Mouse (Mus musculus): ENCODE measurements around the gene Gm36210. TPM values are rescaled to one million over a fixed set of nuclear protein-coding genes. Genes with fewer than 3 reads are reported as not detected.

Gene Gm36210
- polyA plus RNA-seq, 1 experiment: not detected

DNA sequence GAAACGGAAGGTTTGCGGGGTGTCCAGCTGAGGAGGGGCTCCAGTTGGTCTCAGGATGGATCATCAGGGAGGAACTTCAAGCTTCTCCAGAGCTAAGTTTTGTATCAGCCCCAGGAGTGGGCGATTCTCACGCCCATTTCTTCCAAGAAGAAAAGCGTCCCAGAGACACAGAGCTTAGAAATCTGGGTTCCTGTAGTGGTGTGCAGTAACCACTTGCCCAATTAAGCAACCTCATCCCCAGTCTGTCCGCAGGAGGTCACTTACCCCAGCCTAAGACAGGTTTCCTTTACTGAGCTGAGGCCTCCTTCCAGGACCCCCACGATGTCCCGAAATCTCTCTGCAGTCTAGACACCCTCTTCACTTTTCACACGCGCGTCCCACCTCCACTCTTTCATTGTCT, 29.1 kb downstream of the Gm36210 start:
- H3K27me3 ChIP-seq (ENCODE audit: control insufficient read depth, insufficient read depth, insufficient read length): no peaks in the 10 kb centered on the region
- H3K4me2 ChIP-seq (ENCODE audit: low read depth): peak overlapping the region; percentile 81
- H3K4me3 ChIP-seq: peak overlapping the region; percentile 20
- no peak for TF ChIP-seq MYOD1 (IDR thresholded peaks at IDR 0.05; ENCODE audit: control insufficient read depth in 1 of 3, insufficient read length in 2 of 3, low read depth in 2 of 3)
- no peaks in the 10 kb centered on the region for H3K79me2 ChIP-seq (ENCODE audit: control insufficient read depth, insufficient read depth)
- no peak overlapping the region for H3ac ChIP-seq (ENCODE audit: control insufficient read depth, insufficient read length)
- no peaks in the 10 kb centered on the region for H3K36me3 ChIP-seq (ENCODE audit: control insufficient read depth, insufficient read depth)

DNA sequence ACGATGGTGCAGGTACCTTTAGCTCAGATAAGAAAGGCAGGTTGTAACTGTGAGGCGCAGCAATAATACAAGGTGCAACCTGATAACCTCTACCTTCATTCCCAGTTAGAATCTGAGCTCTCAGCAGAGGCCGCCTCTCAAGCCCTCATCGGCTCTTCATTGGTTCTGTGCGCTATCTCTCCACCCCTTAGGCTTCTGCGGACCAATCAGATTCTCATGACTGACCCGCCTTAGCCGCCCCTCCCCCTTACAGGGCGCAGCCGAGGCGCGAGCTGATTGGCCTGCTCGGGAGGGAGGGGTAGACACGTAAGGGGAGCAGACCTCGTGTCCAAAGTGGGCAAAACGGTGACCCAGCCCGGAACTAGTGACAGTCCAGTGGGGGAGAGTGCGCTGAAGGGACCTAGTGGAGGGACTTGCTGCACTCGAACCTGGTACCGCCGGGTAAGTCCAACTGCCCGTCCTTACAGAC, 29.5 kb downstream of the Gm36210 start, which contains the start of gene Isoc2a:
Gene Isoc2a, plus strand, starts transcription at position 401 of the 469 bp plus-strand sequence.
- Histone ChIP-seq H3K79me2 (ENCODE audit: control insufficient read depth, insufficient read depth) (no peaks in the 10 kb centered on the region), H3K27me3 (ENCODE audit: control insufficient read depth, insufficient read depth, insufficient read length) (no peaks in the 10 kb centered on the region), H3K36me3 (ENCODE audit: control insufficient read depth, insufficient read depth) (no peaks in the 10 kb centered on the region), H3K4me3 (peak within 1 kb of the TSS; percentile 20), H3ac (ENCODE audit: control insufficient read depth, insufficient read length) (no peak within 1 kb of the TSS), H3K4me2 (ENCODE audit: low read depth) (peak within 1 kb of the TSS; percentile 81)
- TF ChIP-seq POLR2AphosphoS2 (IDR thresholded peaks at IDR 0.05; ENCODE audit: insufficient read length, low read depth): peak; percentile 57
- TF ChIP-seq USF1 (IDR thresholded peaks at IDR 0.05; ENCODE audit: low read depth): no peak
- peak; percentile 70 for TF ChIP-seq POLR2A (IDR thresholded peaks at IDR 0.05; ENCODE audit: insufficient read length, low read depth)

- no peak for TF ChIP-seq CEBPB (IDR thresholded peaks at IDR 0.05; ENCODE audit: insufficient read depth, poor library complexity, severe bottlenecking)
- TF ChIP-seq MAX (IDR thresholded peaks at IDR 0.05; ENCODE audit: low read depth): no peak
- TF ChIP-seq TCF12 (IDR thresholded peaks at IDR 0.05; ENCODE audit: insufficient read depth, poor library complexity, severe bottlenecking): no peak
- no peak for TF ChIP-seq POLR2AphosphoS2 (IDR thresholded peaks at IDR 0.05; ENCODE audit: insufficient read length, low read depth)
- TF ChIP-seq SRF (IDR thresholded peaks at IDR 0.05; ENCODE audit: control insufficient read depth, insufficient read length, low read depth): no peak
- no peak for TF ChIP-seq E2F4 (IDR thresholded peaks at IDR 0.05; ENCODE audit: insufficient read depth)
- no peak for TF ChIP-seq POLR2A (IDR thresholded peaks at IDR 0.05; ENCODE audit: insufficient read length, low read depth)
- TF ChIP-seq REST (IDR thresholded peaks at IDR 0.05; ENCODE audit: insufficient read depth, insufficient read length): no peak
- no peak for TF ChIP-seq MYOG (IDR thresholded peaks at IDR 0.05; ENCODE audit: control insufficient read depth in 1 of 3, insufficient read depth in 1 of 3, insufficient read length in 2 of 3, low read depth in 2 of 3)
- no peak for TF ChIP-seq MYOD1 (IDR thresholded peaks at IDR 0.05; ENCODE audit: control insufficient read depth in 1 of 3, insufficient read length in 2 of 3, low read depth in 2 of 3)
- no peak for TF ChIP-seq TCF3 (IDR thresholded peaks at IDR 0.05; ENCODE audit: insufficient read length, low read depth)
- TF ChIP-seq USF1 (IDR thresholded peaks at IDR 0.05; ENCODE audit: low read depth): no peak
- no peaks in the 10 kb centered on the region for H3K79me2 ChIP-seq (ENCODE audit: control insufficient read depth, insufficient read depth)
- no peaks in the 10 kb centered on the region for H3K27me3 ChIP-seq (ENCODE audit: control insufficient read depth, insufficient read depth, insufficient read length)
- H3K4me2 ChIP-seq (ENCODE audit: low read depth): no peak within 1 kb of the TSS
- no peak within 1 kb of the TSS for H3K4me3 ChIP-seq
- no peaks in the 10 kb centered on the region for H3K36me3 ChIP-seq (ENCODE audit: control insufficient read depth, insufficient read depth)
- H3ac ChIP-seq (ENCODE audit: control insufficient read depth, insufficient read length): no peak within 1 kb of the TSS
Observed at GRCm38 (mm10) chr7:4870133-4870532, 36.2 kb downstream of the Gm36210 start, which contains the start of gene Isoc2b. Gene Isoc2b, minus strand, starts transcription at chr7:4870258.

GRCm38 (mm10) chr7:4866631-4867180, 39.6 kb downstream of the Gm36210 start:
- Histone ChIP-seq H3K4me2 (ENCODE audit: low read depth) (peak overlapping the region; percentile 70), H3K79me2 (ENCODE audit: control insufficient read depth, insufficient read depth) (no peaks in the 10 kb centered on the region), H3K4me3 (peak overlapping the region; percentile 38), H3K36me3 (ENCODE audit: control insufficient read depth, insufficient read depth) (no peaks in the 10 kb centered on the region), H3ac (ENCODE audit: control insufficient read depth, insufficient read length) (no peak overlapping the region), H3K27me3 (ENCODE audit: control insufficient read depth, insufficient read depth, insufficient read length) (no peaks in the 10 kb centered on the region)
- TF ChIP-seq USF1 (IDR thresholded peaks at IDR 0.05; ENCODE audit: low read depth): no peak
- no peak for TF ChIP-seq E2F4 (IDR thresholded peaks at IDR 0.05; ENCODE audit: insufficient read depth)
- no peak for TF ChIP-seq SRF (IDR thresholded peaks at IDR 0.05; ENCODE audit: control insufficient read depth, insufficient read length, low read depth)
- TF ChIP-seq TCF3 (IDR thresholded peaks at IDR 0.05; ENCODE audit: insufficient read length, low read depth): no peak
- TF ChIP-seq CEBPB (IDR thresholded peaks at IDR 0.05; ENCODE audit: insufficient read depth, poor library complexity, severe bottlenecking): no peak
- TF ChIP-seq MYOD1 (IDR thresholded peaks at IDR 0.05; ENCODE audit: control insufficient read depth in 1 of 3, insufficient read length in 2 of 3, low read depth in 2 of 3): no peak
- TF ChIP-seq MYOG (IDR thresholded peaks at IDR 0.05; ENCODE audit: control insufficient read depth in 1 of 3, insufficient read depth in 1 of 3, insufficient read length in 2 of 3, low read depth in 2 of 3): no peak
- TF ChIP-seq REST (IDR thresholded peaks at IDR 0.05; ENCODE audit: insufficient read depth, insufficient read length): no peak
- TF ChIP-seq TCF12 (IDR thresholded peaks at IDR 0.05; ENCODE audit: insufficient read depth, poor library complexity, severe bottlenecking): no peak
- no peak for TF ChIP-seq POLR2AphosphoS2 (IDR thresholded peaks at IDR 0.05; ENCODE audit: insufficient read length, low read depth)
- TF ChIP-seq MAX (IDR thresholded peaks at IDR 0.05; ENCODE audit: low read depth): no peak
- TF ChIP-seq POLR2A (IDR thresholded peaks at IDR 0.05; ENCODE audit: insufficient read length, low read depth): no peak

GRCm38 (mm10) chr7:4865579-4866493, 40.5 kb downstream of the Gm36210 start:
- Histone ChIP-seq H3ac (ENCODE audit: control insufficient read depth, insufficient read length) (no peak overlapping the region), H3K27me3 (ENCODE audit: control insufficient read depth, insufficient read depth, insufficient read length) (no peaks in the 10 kb centered on the region), H3K79me2 (ENCODE audit: control insufficient read depth, insufficient read depth) (no peaks in the 10 kb centered on the region), H3K4me2 (ENCODE audit: low read depth) (peak overlapping the region; percentile 80), H3K36me3 (ENCODE audit: control insufficient read depth, insufficient read depth) (no peaks in the 10 kb centered on the region), H3K4me3 (peak overlapping the region; percentile 38)
- no peak for TF ChIP-seq TCF12 (IDR thresholded peaks at IDR 0.05; ENCODE audit: insufficient read depth, poor library complexity, severe bottlenecking)
- TF ChIP-seq POLR2A (IDR thresholded peaks at IDR 0.05; ENCODE audit: insufficient read length, low read depth): peak; percentile 51

Measured in myocyte (in vitro differentiated cells).